Mouse (Mus musculus) lung, postnatal 0 days (tissue): ENCODE data around the gene Ghrh.
"Not testable (repeated sequence)": the region's sequence is repeated elsewhere in the genome, so short reads cannot be mapped to it uniquely, and the experiment has no call there.

Experiments used
- CTCF ChIP-seq: IDR thresholded peaks from 2 replicates; pipeline ENCODE4 v1.5.1; 2016; ENCODE audit warnings: antibody characterized with exemption, mild to moderate bottlenecking
- EP300 ChIP-seq: IDR thresholded peaks from 2 replicates; pipeline ENCODE4 v1.6.1; 2016; ENCODE audit warnings: antibody characterized with exemption, mild to moderate bottlenecking, control low read depth

DNA sequence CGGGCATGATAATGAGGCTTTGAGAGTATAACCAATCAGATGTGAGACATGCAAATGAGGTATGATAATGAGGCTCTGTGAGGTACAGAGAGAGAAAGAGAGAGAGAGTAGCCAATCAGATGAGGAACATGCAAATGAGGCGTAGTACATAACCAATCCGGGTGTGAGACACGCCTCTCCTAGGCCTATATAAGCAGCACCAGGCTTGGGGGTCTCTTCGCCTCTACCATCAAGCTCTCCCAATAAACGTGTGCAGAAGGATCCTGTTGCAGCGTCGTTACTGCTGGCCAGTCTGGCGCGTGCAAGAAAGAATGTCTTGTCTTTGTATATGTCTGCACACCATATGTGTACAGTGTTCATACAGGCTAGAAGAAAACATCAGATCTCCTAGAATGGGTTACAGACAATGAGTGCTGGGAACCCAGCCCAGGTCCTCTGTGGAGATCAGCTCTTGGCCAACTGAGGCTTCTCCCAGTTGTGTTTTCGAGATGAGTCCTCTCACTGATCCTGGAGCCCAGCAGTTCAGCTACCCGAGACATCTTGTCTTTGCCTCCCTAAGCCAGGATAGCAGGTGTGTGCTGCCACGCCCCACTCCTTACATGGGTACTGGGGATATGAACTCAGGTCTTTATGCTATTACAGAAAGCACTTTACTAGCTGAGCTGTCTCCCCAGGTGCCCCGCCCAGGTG, 41.7 kb upstream of the Ghrh start:
- not testable (repeated sequence) for TF ChIP-seq CTCF, EP300
